Mouse (Mus musculus) ES-Bruce4 (cell line): ENCODE results near the gene Nkain1. TPM values are rescaled to one million over a fixed set of nuclear protein-coding genes. Genes with fewer than 3 reads are reported as not detected.
A peak's percentile ranks its signal among the peaks of the same experiment; 100 is the strongest.

Source experiments
- H3K27ac ChIP-seq: 2 replicates; pipeline ENCODE4 v1.5.1; 2012; ENCODE audit warnings: low read length, inconsistent platforms; ENCODE audit not compliant: insufficient read depth
- H3K27me3 ChIP-seq: 2 replicates; pipeline ENCODE4 v1.6.1; 2012; ENCODE audit warnings: mild to moderate bottlenecking, low read length, inconsistent platforms; ENCODE audit not compliant: control insufficient read depth, poor library complexity, insufficient read depth, severe bottlenecking
- H3K36me3 ChIP-seq: 2 replicates; pipeline ENCODE4 v1.6.1; 2012; ENCODE audit warnings: inconsistent platforms, mild to moderate bottlenecking, low read length, moderate library complexity; ENCODE audit not compliant: control insufficient read depth, poor library complexity, insufficient read depth, severe bottlenecking
- H3K4me1 ChIP-seq: one replicate; pipeline ENCODE4 v1.8.1; 2011; ENCODE audit warnings: low read length; ENCODE audit not compliant: control insufficient read depth, insufficient read depth
- H3K4me3 ChIP-seq: 2 replicates; pipeline ENCODE4 v1.5.1; 2011; ENCODE audit warnings: low read depth, mild to moderate bottlenecking, low read length
- H3K9ac ChIP-seq: 2 replicates; pipeline ENCODE4 v1.6.1; 2012; ENCODE audit warnings: low read depth, mild to moderate bottlenecking, inconsistent platforms; ENCODE audit not compliant: poor library complexity, severe bottlenecking
- H3K9me3 ChIP-seq: replicated peaks from 2 replicates; pipeline ENCODE4 v1.6.1; 2012; ENCODE audit warnings: mild to moderate bottlenecking, low read length, inconsistent platforms; ENCODE audit not compliant: control insufficient read depth, poor library complexity, insufficient read depth, severe bottlenecking
- CTCF ChIP-seq: IDR thresholded peaks from one replicate; pipeline ENCODE4 v1.8.1; 2011; ENCODE audit warnings: low read depth, low read length
- EP300 ChIP-seq: IDR thresholded peaks from 2 replicates; pipeline ENCODE4 v1.6.1; 2011; ENCODE audit warnings: low read depth, low read length; ENCODE audit not compliant: insufficient read depth
- POLR2A ChIP-seq: IDR thresholded peaks from one replicate; pipeline ENCODE4 v1.8.1; 2011; ENCODE audit warnings: low read length; ENCODE audit not compliant: insufficient read depth
- polyA plus RNA-seq: library from polyadenylated mRNA; stranded (reverse); fragments of >200 nt; gene quantifications from 2 replicates; pipeline ENCODE4 v1.2.4, GENCODE M21; 2011; ENCODE audit warnings: low read depth; ENCODE audit not compliant: missing spikeins, insufficient read depth, insufficient read length

Gene Nkain1
- polyA plus RNA-seq, 1 experiment: 55.9 TPM

- H3K4me1 ChIP-seq: peaks cover 11% of the 10 kb centered on the region
- no peak overlapping the region for H3K9ac ChIP-seq
- no peaks in the 10 kb centered on the region for H3K27me3 ChIP-seq
- H3K27ac ChIP-seq: no peak overlapping the region
- H3K9me3 ChIP-seq: no peaks in the 10 kb centered on the region
- H3K36me3 ChIP-seq: no peaks in the 10 kb centered on the region
- TF ChIP-seq EP300: no peak
- no peak for TF ChIP-seq POLR2A
- no peak for TF ChIP-seq CTCF
- no peak overlapping the region for H3K4me3 ChIP-seq
These were observed 17.7 kb downstream of the Nkain1 start for GRCm38 (mm10) chr4:130556224-130556623.

DNA sequence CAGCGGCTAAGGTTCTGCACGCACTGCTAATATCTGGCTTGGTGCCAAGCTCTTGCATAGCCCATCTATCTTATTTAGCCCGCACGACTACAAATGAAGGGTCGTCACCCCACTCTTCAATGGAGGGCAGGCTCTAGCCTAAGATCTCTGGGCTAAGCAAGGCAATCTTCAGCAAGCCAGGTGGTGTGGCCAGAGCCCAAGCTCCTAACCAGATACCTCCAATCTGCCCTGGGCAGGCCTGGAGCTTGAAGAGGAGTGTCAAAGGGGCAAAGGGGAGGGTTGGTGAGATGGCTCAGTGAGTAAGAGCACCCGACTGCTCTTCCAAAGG, 20.9 kb downstream of the Nkain1 start:
- Histone ChIP-seq H3K27me3 (no peaks in the 10 kb centered on the region), H3K9me3 (no peaks in the 10 kb centered on the region), H3K9ac (no peak overlapping the region), H3K4me1 (peaks cover 6% of the 10 kb centered on the region), H3K36me3 (no peaks in the 10 kb centered on the region), H3K27ac (no peak overlapping the region), H3K4me3 (no peak overlapping the region)
- no peak for TF ChIP-seq POLR2A
- no peak for TF ChIP-seq EP300
- no peak for TF ChIP-seq CTCF

DNA sequence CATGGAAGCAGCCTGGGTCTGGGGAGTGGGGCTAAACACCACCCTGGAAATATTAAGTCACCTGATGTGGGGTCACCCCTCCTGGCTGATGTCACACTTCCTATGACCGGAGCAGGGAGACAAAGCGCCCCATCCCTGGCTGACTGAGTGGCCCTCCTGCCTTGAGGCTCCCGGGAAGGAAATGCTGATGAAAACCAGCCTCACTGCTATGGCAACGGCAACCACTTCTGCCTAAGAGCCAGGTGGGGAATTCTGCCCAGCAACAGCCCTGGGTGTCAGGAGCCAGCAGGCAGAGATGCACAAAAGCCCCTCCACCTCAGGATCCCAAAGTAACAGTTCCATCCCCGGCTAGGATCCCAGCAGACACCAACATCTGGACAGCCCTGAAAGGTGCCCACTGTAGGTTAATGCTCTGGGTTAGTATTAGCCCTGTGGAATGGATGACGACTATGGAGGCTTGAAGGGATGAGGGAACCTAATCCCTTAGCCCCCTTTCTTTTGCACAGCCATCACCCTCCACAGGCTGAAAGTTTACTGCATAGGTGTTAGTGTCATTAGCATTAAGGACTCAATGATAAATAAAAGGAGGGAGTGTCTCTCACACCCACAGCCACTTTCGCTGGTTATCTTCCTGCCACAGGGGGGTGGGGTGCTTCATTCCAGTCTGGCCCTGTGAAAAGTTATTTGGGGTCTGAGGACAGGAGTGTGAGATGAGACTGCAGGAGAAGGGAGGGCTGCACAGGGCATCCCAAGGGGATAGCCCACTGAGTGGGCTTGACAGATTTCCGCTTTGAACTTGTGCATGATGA, 21.5 kb downstream of the Nkain1 start:
- TF ChIP-seq CTCF: no peak
- no peak for TF ChIP-seq POLR2A
- no peak for TF ChIP-seq EP300
- no peak overlapping the region for H3K27ac ChIP-seq
- no peak overlapping the region for H3K4me3 ChIP-seq

DNA sequence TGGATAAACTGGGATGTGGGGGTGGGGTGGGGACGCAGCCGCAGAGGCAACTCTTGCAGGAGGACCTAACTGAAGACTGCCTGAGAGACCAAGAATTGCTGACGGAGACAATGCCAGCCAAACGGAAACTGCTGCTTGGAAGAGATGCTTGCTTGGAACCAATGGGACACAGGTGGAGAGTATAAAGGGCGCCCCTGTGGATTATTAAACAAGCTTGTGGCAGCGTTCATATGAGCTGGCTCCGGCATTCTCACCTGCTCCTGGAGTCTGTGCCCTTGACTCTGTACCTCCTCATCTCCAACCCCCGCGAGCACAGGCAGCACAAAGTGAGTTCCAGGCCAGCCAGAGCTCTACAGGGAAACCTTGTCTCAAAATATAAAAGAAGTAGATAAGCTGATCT, 23.5 kb downstream of the Nkain1 start:
- no peaks in the 10 kb centered on the region for H3K9me3 ChIP-seq
- H3K4me3 ChIP-seq: no peak overlapping the region
- TF ChIP-seq POLR2A (no peak), CTCF (no peak), EP300 (no peak)
- no peaks in the 10 kb centered on the region for H3K36me3 ChIP-seq
- H3K27ac ChIP-seq: no peak overlapping the region
- H3K4me1 ChIP-seq: peaks cover 3% of the 10 kb centered on the region
- no peaks in the 10 kb centered on the region for H3K27me3 ChIP-seq
- no peak overlapping the region for H3K9ac ChIP-seq

More for the DNA sequence above, 21.5 kb downstream of the Nkain1 start:
- no peaks in the 10 kb centered on the region for H3K9me3 ChIP-seq
- no peaks in the 10 kb centered on the region for H3K36me3 ChIP-seq
- H3K4me1 ChIP-seq: peaks cover 4% of the 10 kb centered on the region
- H3K27me3 ChIP-seq: no peaks in the 10 kb centered on the region
- no peak overlapping the region for H3K9ac ChIP-seq

GRCm38 (mm10) chr4:130549189-130549588, 24.8 kb downstream of the Nkain1 start:
- TF ChIP-seq POLR2A: no peak
- peak; percentile 68 for TF ChIP-seq CTCF
- no peak for TF ChIP-seq EP300
- Histone ChIP-seq H3K9me3 (no peaks in the 10 kb centered on the region), H3K36me3 (no peaks in the 10 kb centered on the region), H3K27ac (no peak overlapping the region), H3K27me3 (no peaks in the 10 kb centered on the region), H3K9ac (no peak overlapping the region), H3K4me1 (peaks cover 3% of the 10 kb centered on the region), H3K4me3 (no peak overlapping the region)

DNA sequence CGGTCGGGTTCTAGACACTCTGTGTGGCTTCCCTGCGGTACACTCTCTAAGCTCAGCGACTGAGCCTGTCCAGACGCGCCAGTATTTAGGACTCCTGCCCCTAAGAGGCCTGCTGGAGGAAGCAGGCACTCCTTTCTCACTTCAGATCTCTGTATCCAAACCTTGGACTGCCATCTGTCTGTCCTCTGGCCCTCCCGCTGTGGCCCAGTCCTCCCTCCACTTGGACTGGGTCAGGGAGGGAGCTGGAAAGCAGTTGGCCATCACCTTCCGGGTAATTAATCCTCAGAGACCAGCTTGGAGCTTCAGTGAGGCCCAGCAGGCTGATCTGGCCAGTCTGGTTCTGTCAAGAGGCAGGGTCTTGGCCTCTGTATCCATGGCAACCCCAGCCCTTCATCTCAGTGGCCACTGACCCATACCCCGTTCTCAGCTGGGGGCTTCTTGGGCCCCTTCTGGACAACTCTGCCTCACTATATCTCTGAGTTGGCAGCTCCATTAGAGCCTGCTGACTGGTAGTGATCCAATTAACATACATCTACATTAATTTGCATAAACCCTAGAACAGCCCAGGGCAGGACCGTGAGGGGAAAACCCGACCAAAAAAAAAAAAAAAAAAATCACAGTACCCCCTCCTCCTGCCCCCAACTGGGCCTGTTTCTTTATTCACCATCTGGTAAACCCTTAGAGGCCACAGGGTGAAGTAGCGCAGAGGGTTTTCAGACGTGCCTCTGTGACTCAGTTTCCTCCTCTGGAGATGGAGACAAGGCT, 27.0 kb downstream of the Nkain1 start:
- Histone ChIP-seq H3K9me3 (no peaks in the 10 kb centered on the region), H3K4me1 (peaks cover 3% of the 10 kb centered on the region), H3K4me3 (no peak overlapping the region), H3K9ac (no peak overlapping the region), H3K27ac (no peak overlapping the region), H3K27me3 (no peaks in the 10 kb centered on the region), H3K36me3 (no peaks in the 10 kb centered on the region)
- TF ChIP-seq EP300 (no peak), CTCF (no peak), POLR2A (no peak)
